Comparison of ENCODE assay signal across 8 mouse cellular contexts in the genomic region with DNA sequence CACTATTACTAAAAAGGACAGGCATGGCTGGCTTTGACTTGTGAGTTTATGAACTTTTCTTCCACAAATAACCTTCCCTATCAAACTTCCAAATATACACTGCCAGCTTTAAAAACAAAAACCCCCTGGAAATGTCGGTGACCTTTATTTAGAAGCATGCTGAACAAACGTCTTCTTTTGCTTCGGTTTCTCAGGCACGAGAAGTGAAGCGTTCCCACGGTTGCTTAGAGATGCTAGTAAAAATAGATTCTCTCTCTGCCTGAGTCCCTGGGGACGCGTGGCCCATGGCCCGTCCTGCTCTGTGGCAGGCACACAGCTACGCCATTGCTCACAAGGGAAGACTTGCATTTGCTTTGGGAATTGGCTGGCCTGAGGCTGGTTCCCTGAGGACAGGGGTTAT. TPM values are rescaled to one million over a fixed set of nuclear protein-coding genes. Genes with fewer than 3 reads are reported as not detected.
DNase-seq lines count a peak whose midpoint lies in the region; ATAC-seq and TF ChIP-seq lines count a peak whose summit lies in the region.

No protein-coding gene starts in this region.

- H3K4me1 ChIP-seq in CH12.LX (ENCODE audit: control insufficient read depth in 1 of 2, insufficient read depth in 2 of 2), result peaks cover 22 to 66% of the 10 kb centered on the region in 2 experiments
- peaks cover 24% of the 10 kb centered on the region for H3K4me1 ChIP-seq in midbrain, embryonic 14.5 days (ENCODE audit: control insufficient read depth, insufficient read depth, low read length)
- H3K4me1 ChIP-seq in liver, embryonic 11.5 days (replicated peaks; ENCODE audit: control insufficient read depth, insufficient read depth, low read length), result no peaks in the 10 kb centered on the region; the same call in 1 of the 2 replicates

- no peak for TF ChIP-seq CTCF in CH12.LX (conservative IDR thresholded peaks at IDR 0.05 in 1 of 2, IDR thresholded peaks at IDR 0.05 in 1 of 2; ENCODE audit: low read depth in 2 of 2, low read length in 2 of 2)

- no peaks in the 10 kb centered on the region for H3K27me3 ChIP-seq in CH12.LX (replicated peaks)
- no peaks in the 10 kb centered on the region for H3K27me3 ChIP-seq in midbrain, embryonic 14.5 days (ENCODE audit: control insufficient read depth, insufficient read depth, low read length)
- no peaks in the 10 kb centered on the region for H3K27me3 ChIP-seq in liver, embryonic 11.5 days (replicated peaks; ENCODE audit: control insufficient read depth, insufficient read depth, low read length)

- dilution Hi-C loops in CH12.LX (cut with MboI; ENCODE audit: extremely low pct_ligation_motif_present, extremely low pct_unique_long_range_greater_than_20kb, low sequenced_read_pairs), result no loop called here

- peaks cover 3% of the 10 kb centered on the region for H3K79me2 ChIP-seq in CH12.LX (replicated peaks; ENCODE audit: control insufficient read depth, extremely low read depth, insufficient read depth, poor library complexity, severe bottlenecking)

- TF ChIP-seq EP300 in CH12.LX (IDR thresholded peaks at IDR 0.05; ENCODE audit: low read length), result no peak; the same call in 1 of the 2 replicates

- peak overlapping the region; percentile 33 for H3K4me2 ChIP-seq in CH12.LX (ENCODE audit: insufficient read depth, low read depth, poor library complexity, severe bottlenecking)
- no peak overlapping the region for H3K4me2 ChIP-seq in midbrain, embryonic 14.5 days (ENCODE audit: low read length)
- H3K4me2 ChIP-seq in liver, embryonic 11.5 days, result no peak overlapping the region

- TF ChIP-seq POLR2A in CH12.LX (IDR thresholded peaks at IDR 0.05; ENCODE audit: low read depth, low read length), result 0 out of 2 replicates have a peak, but pooled peaks have one; percentile 1

- DNase-seq in CH12.LX (ENCODE audit: extremely low read depth), result peak; percentile 87
- peak; percentile 33 to 72 for DNase-seq in adrenal gland, postnatal 36 days
- peak; percentile 53 to 80 for DNase-seq in heart, adult 18-20 months
- peak; percentile 31 for DNase-seq in kidney, adult 18-20 months
- peak; percentile 71 for DNase-seq in midbrain, embryonic 14.5 days
- DNase-seq in c-Kit-positive CD71-positive TER-119-positive erythroid progenitor cells, embryonic 14.5 days (ENCODE audit: low spot score), result no peak
- no peak for DNase-seq in liver, embryonic 11.5 days (ENCODE audit: low spot score)
- DNase-seq in urinary bladder, adult 18-20 months (ENCODE audit: low spot score in 2 of 2), result no peak

- H3K9ac ChIP-seq in CH12.LX (ENCODE audit: insufficient read depth, low read depth), result peak overlapping the region; percentile 2
- no peak overlapping the region for H3K9ac ChIP-seq in midbrain, embryonic 14.5 days (replicated peaks; ENCODE audit: low read length)
- H3K9ac ChIP-seq in liver, embryonic 11.5 days (ENCODE audit: low read depth, low read length), result no peak overlapping the region

- peaks cover 61 to 86% of the 10 kb centered on the region in 2 experiments for H3K36me3 ChIP-seq in CH12.LX (replicated peaks in 1 of 2; ENCODE audit: control insufficient read depth in 1 of 2, insufficient read depth in 1 of 2, low read length in 1 of 2)
- no peaks in the 10 kb centered on the region for H3K36me3 ChIP-seq in midbrain, embryonic 14.5 days (ENCODE audit: control insufficient read depth, insufficient read depth, low read length)
- no peaks in the 10 kb centered on the region for H3K36me3 ChIP-seq in liver, embryonic 11.5 days (ENCODE audit: control insufficient read depth, insufficient read depth, low read length)

- no peak for ATAC-seq in midbrain, embryonic 14.5 days (ENCODE audit: low FRiP score, low TSS enrichment)
- no peak for ATAC-seq in liver, embryonic 11.5 days (replicated peaks; ENCODE audit: low FRiP score)

- no peak for TF ChIP-seq RAD21 in CH12.LX (IDR thresholded peaks at IDR 0.05; ENCODE audit: low read depth, low read length)

- 18% methylated on average over 10 of the region's 10 CpGs for whole genome bisulfite sequencing in midbrain, embryonic 14.5 days
- WGBS in liver, embryonic 11.5 days, result 71% methylated on average over 10 of the region's 10 CpGs

- H3K9me3 ChIP-seq in CH12.LX (replicated peaks; ENCODE audit: low read length), result peaks cover 3% of the 10 kb centered on the region
- H3K9me3 ChIP-seq in midbrain, embryonic 14.5 days (ENCODE audit: control insufficient read depth, low read length), result peaks cover 3% of the 10 kb centered on the region; the same call in 1 of the 2 replicates
- no peaks in the 10 kb centered on the region for H3K9me3 ChIP-seq in liver, embryonic 11.5 days (ENCODE audit: control insufficient read depth, low read length)

- peak overlapping the region; percentile 96 for H3K27ac ChIP-seq in CH12.LX (ENCODE audit: insufficient read depth, low read depth)
- peak overlapping the region; percentile 49 for H3K27ac ChIP-seq in midbrain, embryonic 14.5 days (replicated peaks; ENCODE audit: low read depth, low read length)
- no peak overlapping the region for H3K27ac ChIP-seq in liver, embryonic 11.5 days (ENCODE audit: low read depth, low read length)

- no peak overlapping the region for H3K4me3 ChIP-seq in CH12.LX (replicated peaks in 1 of 3; ENCODE audit: low read depth in 2 of 3, low read length in 2 of 3, poor library complexity in 1 of 3)
- H3K4me3 ChIP-seq in midbrain, embryonic 14.5 days (replicated peaks; ENCODE audit: low read depth, low read length), result no peak overlapping the region
- no peak overlapping the region for H3K4me3 ChIP-seq in liver, embryonic 11.5 days (ENCODE audit: low read depth, low read length)

- in situ Hi-C loops in CH12.LX (cut with MboI; ENCODE audit: low pct_ligation_motif_present, low pct_unique_long_range_greater_than_20kb, low sequenced_read_pairs), result no loop called here

TF ChIP-seq in CH12.LX, 34 proteins besides CTCF, POLR2A, EP300 and RAD21 (continues in another document):
- TF ChIP-seq MYC (IDR thresholded peaks at IDR 0.05; ENCODE audit: low read depth, low read length) (0 out of 2 replicates have a peak, but pooled peaks have one; percentile 12), GABPA (IDR thresholded peaks at IDR 0.05; ENCODE audit: insufficient replicate concordance, low read depth, low read length) (no peak), ZMIZ1 (IDR thresholded peaks at IDR 0.05; ENCODE audit: low read depth, low read length) (no peak), UBTF (IDR thresholded peaks at IDR 0.05; ENCODE audit: low read depth, low read length) (no peak), NELFE (IDR thresholded peaks at IDR 0.05; ENCODE audit: low read depth, low read length) (peak; percentile 38; the same call in 1 of the 2 replicates), JUN (IDR thresholded peaks at IDR 0.05; ENCODE audit: insufficient read depth, low read depth, low read length) (no peak), CHD1 (IDR thresholded peaks at IDR 0.05; ENCODE audit: low read depth, low read length) (no peak; the same call in 1 of the 2 replicates), MAX (IDR thresholded peaks at IDR 0.05; ENCODE audit: low read length) (0 out of 2 replicates have a peak, but pooled peaks have one; percentile 16), KAT2A (IDR thresholded peaks at IDR 0.05; ENCODE audit: insufficient replicate concordance, low read length) (no peak), SIN3A (IDR thresholded peaks at IDR 0.05; ENCODE audit: low read length) (peak; percentile 79), MAFK (IDR thresholded peaks at IDR 0.05; ENCODE audit: insufficient replicate concordance, low read length) (no peak), ZKSCAN1 (IDR thresholded peaks at IDR 0.05; ENCODE audit: borderline replicate concordance, low read depth, low read length) (no peak), NRF1 (IDR thresholded peaks at IDR 0.05; ENCODE audit: low read depth, low read length) (no peak), TCF12 (IDR thresholded peaks at IDR 0.05; ENCODE audit: low read depth, low read length) (no peak), USF2 (conservative IDR thresholded peaks at IDR 0.05; ENCODE audit: low read depth, low read length) (no peak), MXI1 (IDR thresholded peaks at IDR 0.05; ENCODE audit: low read depth, low read length) (peak; percentile 71), USF1 (IDR thresholded peaks at IDR 0.05; ENCODE audit: low read depth, low read length) (no peak), ZNF384 (IDR thresholded peaks at IDR 0.05; ENCODE audit: low read depth, low read length) (no peak), RCOR1 (conservative IDR thresholded peaks at IDR 0.05; ENCODE audit: low read depth, low read length) (no peak), IRF4 (IDR thresholded peaks at IDR 0.05; ENCODE audit: low read depth, low read length) (no peak), ZC3H11A (IDR thresholded peaks at IDR 0.05; ENCODE audit: low read depth, low read length) (no peak), ETS1 (conservative IDR thresholded peaks at IDR 0.05; ENCODE audit: low read depth, low read length) (peak; percentile 50), ELF1 (IDR thresholded peaks at IDR 0.05; ENCODE audit: low read depth, low read length) (peak; percentile 6; the same call in 1 of the 2 replicates)

RNA-seq across cellular contexts. Expression of gene Ncf2, which starts 17.8 kb away (rescaled TPM):
- total RNA-seq in CH12.LX (2012; rRNA removed) (82.5 and 89.2 TPM in 2 replicates), CH12.LX (2014; rRNA removed) (89.9 and 99.9 TPM in 2 replicates)
- polyA plus RNA-seq in CH12.LX (2012; ENCODE audit: insufficient read length, low read depth), result 82.6 and 85.8 TPM in 2 replicates
- total RNA-seq in adrenal gland, postnatal 36 days (2021), result 1 to 10 TPM; 2.8 to 8.8 TPM
- total RNA-seq in heart, adult 18-20 months (2021), result 1 to 10 TPM; 3.4 to 5.6 TPM
- 0.69 and 3.4 TPM in 2 replicates for polyA plus RNA-seq in midbrain, embryonic 14.5 days (2014; fragmentation: Nextera tagmentation; extraction: Ambion mirVana)
- 12.6 and 13.9 TPM in 2 replicates for polyA plus RNA-seq in liver, embryonic 11.5 days (2014; fragmentation: Nextera tagmentation; extraction: Ambion mirVana)

RNA-seq across cellular contexts. Expression of gene Arpc5, which starts 51.5 kb away (rescaled TPM):
- 125 and 128 TPM in 2 replicates for total RNA-seq in CH12.LX (2012; rRNA removed)
- 399 and 408 TPM in 2 replicates for total RNA-seq in CH12.LX (2014; rRNA removed)
- 232 and 260 TPM in 2 replicates for polyA plus RNA-seq in CH12.LX (2012; ENCODE audit: insufficient read length, low read depth)
- 100 to 1,000 TPM; 102 to 125 TPM for total RNA-seq in adrenal gland, postnatal 36 days (2021)
- total RNA-seq in heart, adult 18-20 months (2021), result 10 to 100 TPM; 26.2 to 29.7 TPM
- 395 and 418 TPM in 2 replicates for polyA plus RNA-seq in midbrain, embryonic 14.5 days (2014; fragmentation: Nextera tagmentation; extraction: Ambion mirVana)
- polyA plus RNA-seq in liver, embryonic 11.5 days (2014; fragmentation: Nextera tagmentation; extraction: Ambion mirVana), result 260 and 281 TPM in 2 replicates

RNA-seq across cellular contexts. Expression of gene Rgl1, which starts 51.6 kb away (rescaled TPM):
- total RNA-seq in CH12.LX (2012; rRNA removed) (0.25 and 0.42 TPM in 2 replicates), CH12.LX (2014; rRNA removed) (0.68 and 0.74 TPM in 2 replicates)
- 1.7 and 1.8 TPM in 2 replicates for polyA plus RNA-seq in CH12.LX (2012; ENCODE audit: insufficient read length, low read depth)
- total RNA-seq in adrenal gland, postnatal 36 days (2021), result 10 to 100 TPM; 27.6 to 37.2 TPM
- 10 to 100 TPM; 23.5 to 25.8 TPM for total RNA-seq in heart, adult 18-20 months (2021)
- polyA plus RNA-seq in midbrain, embryonic 14.5 days (2014; fragmentation: Nextera tagmentation; extraction: Ambion mirVana), result 9.5 and 16.6 TPM in 2 replicates
- 26.3 and 28.2 TPM in 2 replicates for polyA plus RNA-seq in liver, embryonic 11.5 days (2014; fragmentation: Nextera tagmentation; extraction: Ambion mirVana)

Comparison
In these comparisons a context has a peak if more than half of its experiments do, and no peak if none do; other contexts are left out.
1. DNase-seq: peak in CH12.LX (single experiment), adrenal gland, postnatal 36 days (2 of 2), heart, adult 18-20 months (2 of 2), kidney, adult 18-20 months (single experiment) and midbrain, embryonic 14.5 days (single experiment); none in c-Kit-positive CD71-positive TER-119-positive erythroid progenitor cells, embryonic 14.5 days (single experiment), liver, embryonic 11.5 days (single experiment) and urinary bladder, adult 18-20 months (0 of 2).
2. RNA of gene Ncf2, which starts 17.8 kb away (total RNA-seq): 82.5 to 99.9 TPM in CH12.LX; 2.8 to 8.8 TPM in adrenal gland, postnatal 36 days and 3.4 to 5.6 TPM in heart, adult 18-20 months; every median in the first group is over 4 times any median in the second.
3. RNA of gene Rgl1, which starts 51.6 kb away (total RNA-seq): 27.6 to 37.2 TPM in adrenal gland, postnatal 36 days and 23.5 to 25.8 TPM in heart, adult 18-20 months; 0.25 to 0.74 TPM in CH12.LX; every median in the first group is over 10 times any median in the second.